Mouse (Mus musculus) hematopoietic stem cell, adult 5-6 weeks (primary cell): ENCODE results near the gene Crcp. TPM values are rescaled to one million over a fixed set of nuclear protein-coding genes. Genes with fewer than 3 reads are reported as not detected.

Experiments used
- ATAC-seq, 2 experiments: fragments of 125-278 bp in 1 of 2; replicated peaks in 1 of 2; 2 replicates each; pipeline ENCODE4 v1.8.0; 2016 to 2017; ENCODE audit warnings: inconsistent platforms in 2 of 2, mild to moderate bottlenecking in 2 of 2, moderate number of reproducible peaks in 2 of 2, low read depth in 1 of 2, moderate TSS enrichment in 1 of 2; ENCODE audit not compliant: low FRiP score in 2 of 2, poor library complexity in 2 of 2, severe bottlenecking in 2 of 2, insufficient read depth in 1 of 2, low TSS enrichment in 1 of 2
- total RNA-seq: library from RNA; stranded (forward); fragments of 172-1452, 232-1000 nt; gene quantifications from 2 replicates; pipeline ENCODE4 v1.2.3, GENCODE M21; 2017

Gene Crcp
- total RNA-seq, 1 experiment from 2014 or later: 38.3 TPM

DNA sequence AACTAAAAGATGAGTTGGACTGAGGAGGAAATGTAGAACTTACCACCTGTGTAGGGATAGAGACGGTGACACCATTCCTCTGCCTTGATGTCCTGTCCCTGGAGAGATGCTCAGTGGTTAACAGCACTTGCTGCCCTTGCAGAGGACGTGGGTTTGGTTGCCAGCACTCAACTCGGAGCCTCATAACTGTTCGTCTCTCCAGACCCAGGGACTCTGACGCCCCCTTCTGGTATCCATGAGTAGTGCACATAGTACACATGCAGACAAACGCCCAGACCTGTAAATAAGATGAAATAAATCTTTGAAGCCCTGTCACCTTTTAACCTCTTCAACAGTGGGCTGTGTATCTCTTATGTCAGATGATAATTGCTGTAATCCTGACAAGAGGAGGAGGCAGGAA is 17.9 kb downstream of the Crcp start:
- ATAC-seq: no peak

DNA sequence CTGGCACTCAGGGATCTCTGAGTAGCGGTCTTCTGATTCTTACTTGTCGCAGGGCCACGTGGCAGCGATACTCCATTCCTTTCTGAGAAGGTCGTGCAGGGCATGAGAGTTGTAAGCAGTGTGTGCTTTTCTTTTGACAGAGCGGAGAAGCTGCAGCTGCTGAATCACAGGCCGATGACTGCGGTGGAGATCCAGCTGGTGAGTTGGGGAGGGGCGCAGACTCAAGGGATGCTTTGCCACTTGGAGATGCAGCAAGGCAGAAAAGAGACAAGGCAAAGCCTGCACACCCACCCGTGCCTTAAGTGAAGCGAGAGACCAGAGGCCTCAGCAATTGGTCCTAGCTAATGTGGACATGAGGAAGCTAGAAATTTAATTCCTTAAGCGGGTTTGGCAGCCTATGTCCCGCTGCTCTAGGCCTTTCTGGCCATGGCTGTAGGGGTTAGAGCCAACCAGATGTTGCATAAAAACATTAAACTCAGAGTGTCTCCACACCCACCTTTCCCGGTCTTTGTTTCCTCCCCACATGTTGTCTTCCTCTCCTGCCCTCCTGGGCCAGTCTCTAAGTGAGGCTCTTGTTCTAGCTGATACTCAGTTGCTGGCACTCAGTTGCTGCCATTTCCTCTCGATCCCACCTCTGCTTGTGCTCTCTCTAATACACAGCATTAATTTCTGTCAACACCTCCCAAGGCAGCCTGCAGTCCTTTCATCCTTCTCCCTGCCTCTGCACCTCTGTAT is 19.9 kb downstream of the Crcp start:
- no peak for ATAC-seq

DNA sequence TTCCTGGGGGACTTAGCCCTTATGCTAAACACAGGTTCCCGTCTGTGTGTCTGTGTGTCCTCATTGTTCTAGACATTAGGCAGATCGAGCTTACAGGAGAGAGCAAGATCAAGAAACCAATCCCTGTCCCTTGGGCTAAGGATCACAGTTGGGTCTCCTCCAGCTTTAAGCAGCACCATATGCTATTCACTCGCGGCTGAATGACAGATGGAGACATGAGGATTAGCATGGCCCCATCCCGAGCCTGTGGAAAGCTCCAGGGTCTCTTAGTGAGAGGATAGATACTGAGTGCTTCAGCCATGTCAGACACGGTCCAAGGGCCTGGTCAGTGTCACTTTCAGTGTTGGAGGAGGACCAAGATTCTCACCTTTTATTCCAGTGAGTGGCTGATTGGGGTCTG is 21.3 kb downstream of the Crcp start:
- ATAC-seq: no peak

DNA sequence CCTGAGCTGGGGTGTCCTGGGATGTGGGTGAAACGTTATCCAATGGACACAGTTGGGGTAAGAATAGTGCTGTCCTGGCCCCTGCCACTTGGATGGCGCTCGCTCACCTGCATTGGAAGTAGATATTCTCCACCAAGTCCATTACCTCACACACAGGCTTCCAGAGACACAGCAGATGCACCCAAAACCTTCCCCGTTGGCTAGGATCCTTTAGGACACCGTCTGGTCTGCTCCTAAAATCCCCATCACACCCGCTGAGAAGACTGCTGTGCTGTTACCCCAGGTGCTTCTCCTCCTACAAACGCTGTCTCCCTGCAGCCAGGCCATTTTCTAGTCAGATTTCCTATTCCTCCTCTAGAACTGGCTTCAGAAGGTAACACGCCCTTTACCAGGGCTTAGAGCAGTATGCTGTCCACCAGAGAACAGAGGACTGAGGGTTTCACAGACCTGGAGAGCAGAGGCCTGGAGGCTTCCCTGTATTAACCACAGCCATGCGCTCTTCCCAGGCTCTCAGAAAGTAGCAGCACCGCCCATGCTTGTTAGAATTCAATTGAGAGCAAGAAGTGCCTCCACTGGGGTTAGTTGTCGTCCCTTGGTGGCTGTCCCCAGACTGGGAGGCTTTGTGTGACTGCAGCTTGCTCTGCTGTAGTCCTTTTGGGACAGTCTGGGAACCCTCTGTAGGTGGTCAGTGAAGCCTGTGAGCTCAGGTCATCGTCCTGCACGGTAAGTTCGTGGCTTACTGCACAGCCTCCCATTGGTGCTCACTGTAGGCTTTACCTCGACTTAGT is 22.2 kb downstream of the Crcp start:
- no peak for ATAC-seq

DNA sequence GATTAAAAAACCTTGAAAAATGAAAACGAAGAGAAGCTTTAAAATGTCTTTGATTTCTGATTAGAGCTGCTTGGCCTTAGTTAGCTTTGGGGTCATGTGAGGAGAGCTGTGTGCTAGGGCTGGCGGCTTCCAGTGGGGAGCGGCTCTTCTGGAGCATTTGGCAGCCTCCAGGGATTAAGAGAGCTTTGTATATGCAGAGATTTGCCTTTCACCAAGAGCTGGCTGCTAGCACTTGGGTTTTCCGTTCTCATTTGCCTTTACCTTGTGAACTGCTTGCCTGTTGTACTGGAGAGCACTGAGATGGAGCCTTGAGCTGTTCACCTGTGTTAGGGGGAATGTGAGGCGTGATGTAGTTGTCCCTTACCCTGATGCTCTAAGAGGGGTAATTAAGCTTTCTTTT is 23.4 kb downstream of the Crcp start:
- no peak for ATAC-seq

DNA sequence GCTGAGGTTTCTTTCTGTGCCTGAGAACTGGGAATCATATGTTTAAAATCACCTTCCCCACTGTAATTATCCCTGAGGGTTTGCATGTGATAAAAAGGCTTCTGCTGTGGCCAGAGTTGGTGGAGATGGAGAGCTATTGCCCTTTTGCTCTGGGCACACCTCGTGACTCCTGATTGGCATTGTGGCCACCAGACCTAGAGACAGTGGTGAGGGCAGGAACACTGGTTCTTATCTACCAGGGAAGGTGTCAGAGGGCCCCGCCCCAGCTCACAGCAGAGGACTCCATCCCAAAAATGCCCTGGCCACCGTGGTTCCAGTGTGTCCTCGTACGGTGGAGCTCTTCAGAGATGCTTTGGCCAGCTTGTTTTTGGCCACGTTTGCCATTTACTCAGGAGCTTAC is 23.9 kb downstream of the Crcp start:
- ATAC-seq: no peak

DNA sequence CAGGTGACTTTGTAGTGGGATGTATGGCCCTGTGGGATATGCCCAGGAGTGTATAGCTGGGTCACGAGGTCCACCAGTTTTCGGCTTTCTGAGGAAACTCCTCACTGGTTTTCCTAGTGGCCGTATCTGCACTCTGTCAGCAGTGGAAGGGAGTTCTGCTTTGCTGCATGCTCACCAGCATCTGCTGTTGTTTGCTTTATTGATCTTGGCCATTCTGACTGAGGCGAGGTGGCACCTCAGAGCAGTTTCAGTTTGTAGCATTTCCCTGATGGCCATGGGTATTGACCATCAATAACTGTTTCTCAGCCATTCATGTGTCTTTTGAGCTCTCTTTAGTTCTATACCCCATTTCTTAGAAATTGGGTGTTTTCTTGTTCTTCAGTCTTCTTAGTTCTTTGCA is 26.6 kb downstream of the Crcp start:
- no peak for ATAC-seq

DNA sequence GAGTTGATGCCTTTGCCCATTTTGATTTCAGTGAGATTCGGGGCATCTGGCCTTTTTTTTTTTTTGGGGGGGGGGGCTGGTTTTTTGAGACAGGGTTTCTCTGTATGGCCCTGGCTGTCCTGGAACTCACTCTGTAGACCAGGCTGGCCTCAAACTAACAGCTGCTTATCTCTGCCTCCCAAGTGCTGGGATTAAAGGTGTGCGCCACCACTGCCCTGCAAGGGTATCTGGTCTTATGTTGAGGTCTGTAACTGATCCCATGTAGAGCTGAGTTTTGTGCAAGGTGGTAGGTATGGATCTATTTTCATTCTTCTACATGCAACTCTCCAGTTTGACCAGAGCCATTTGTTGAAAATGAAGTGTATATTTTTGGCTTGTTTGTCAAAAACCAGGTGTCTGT is 27.2 kb downstream of the Crcp start:
- ATAC-seq: no peak

DNA sequence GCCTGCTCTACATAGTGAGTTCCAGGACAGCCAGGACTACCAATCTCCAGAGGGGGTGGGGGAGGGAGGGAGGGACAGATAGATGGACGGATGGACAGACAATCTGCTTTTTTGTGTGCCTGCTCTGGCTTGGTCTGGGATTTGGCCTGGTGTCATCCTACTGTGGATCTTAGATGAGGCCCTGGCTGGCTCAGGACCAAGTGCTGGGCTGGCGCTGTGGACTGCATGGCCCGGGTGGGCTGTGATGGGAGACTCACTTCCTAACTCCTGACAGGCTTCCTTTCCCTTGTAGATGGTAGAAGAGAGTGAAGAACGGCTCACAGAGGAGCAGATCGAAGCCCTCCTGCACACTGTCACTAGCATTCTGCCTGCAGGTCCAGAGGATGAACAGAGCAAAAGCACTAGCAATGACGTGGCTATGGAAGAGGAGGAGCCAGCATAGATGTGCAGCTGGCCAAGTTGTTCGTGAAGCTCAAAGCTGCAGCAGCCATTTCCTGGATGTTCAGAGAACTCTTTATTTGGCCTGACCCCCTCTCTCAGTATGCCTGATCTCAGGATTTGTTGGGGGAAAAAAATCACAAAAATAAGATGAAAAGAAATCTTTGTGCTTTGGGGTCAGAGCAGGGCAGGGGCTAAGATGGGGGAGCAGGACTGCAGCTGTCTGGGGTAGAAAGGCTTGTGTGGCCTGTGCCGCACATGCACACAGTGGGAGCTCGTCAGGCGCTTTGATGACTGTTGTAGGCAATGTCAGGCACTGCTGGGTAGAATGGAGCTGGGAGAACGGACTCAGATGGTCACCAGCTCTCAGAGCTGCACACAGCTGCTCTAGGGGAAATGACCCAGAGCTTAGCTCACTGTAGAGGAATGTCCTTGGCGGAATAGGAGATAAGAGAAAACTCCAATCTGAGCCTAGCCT is 30.6 kb downstream of the Crcp start:
- ATAC-seq: no peak; a peak in 1 of 4 replicates

DNA sequence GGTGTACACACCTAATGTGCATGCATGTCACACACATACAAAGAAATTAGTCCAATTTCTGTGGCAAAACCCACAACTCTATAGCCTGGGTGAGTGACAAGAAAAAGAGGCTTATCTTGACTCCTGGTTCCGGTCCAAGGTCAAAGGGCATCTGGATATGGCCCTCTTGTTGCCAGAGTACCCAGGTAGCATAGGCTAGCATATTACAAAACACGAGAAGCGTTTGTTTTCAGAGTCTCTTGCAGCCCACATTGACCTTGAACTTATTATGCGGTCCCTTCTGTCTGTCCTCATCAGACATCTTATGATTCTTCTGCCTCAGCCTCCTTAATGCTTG is 31.2 kb downstream of the Crcp start:
- no peak for ATAC-seq

DNA sequence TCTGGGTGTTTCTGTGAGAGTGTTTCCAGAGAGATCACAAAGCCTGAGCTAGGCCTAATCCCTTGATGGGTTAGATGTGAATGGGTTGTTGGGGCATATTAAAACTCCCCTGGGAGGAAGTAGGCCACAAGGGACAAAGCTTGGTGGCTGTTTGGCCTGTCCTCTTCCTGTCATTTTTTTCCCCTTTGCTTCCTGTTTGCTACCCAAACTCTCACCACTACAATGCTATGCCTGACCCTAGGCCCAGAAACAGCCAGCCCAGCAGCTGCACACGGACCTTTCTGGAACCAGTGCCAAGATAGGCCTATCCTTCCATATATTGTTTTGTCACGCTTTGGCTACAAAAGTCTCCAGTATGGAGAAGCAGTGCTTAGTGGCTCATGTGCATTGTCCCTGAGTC is 33.0 kb downstream of the Crcp start:
- no peak for ATAC-seq

DNA sequence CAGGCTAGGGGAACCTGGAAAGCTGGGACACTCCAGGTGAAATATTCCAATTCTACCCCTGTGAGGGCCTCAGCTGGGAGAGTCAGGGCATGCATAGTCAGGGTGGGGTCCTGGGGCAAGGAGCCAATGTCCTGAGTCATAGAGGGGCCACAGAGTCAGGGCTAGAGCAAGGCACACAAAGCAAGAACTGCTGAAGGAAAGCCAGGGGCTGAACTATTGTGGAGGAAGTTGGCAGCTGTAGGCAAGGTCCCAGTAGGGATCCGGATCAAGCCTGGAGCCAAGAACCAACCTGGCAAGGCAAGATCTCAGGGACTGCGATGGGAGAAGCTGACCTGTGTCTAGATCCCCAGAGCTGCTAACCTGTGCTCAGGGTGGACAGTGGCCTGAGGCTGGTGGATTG is 34.7 kb downstream of the Crcp start:
- ATAC-seq: no peak

DNA sequence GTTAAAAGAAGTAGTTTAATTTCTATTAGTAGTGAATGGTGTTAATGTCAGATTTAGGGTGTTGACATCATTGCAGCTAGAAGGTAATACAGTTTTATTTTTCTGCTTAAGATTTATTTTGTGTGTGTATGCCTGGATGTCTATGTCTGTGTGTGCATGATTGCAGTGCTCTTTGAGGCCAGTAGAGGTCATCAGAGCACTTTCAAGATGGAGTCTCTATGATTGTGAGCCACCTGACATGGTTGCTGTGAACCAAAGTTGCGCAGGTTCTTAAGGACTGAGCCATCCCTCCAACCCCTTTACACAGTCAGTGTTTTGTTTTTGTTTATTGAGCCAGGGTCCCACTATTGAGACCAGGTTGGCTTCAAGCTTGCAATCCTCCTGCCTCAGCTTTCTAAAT is 36.5 kb downstream of the Crcp start:
- peak in 1 of 2 experiments; percentile 45; a peak in 1 of 4 replicates for ATAC-seq

DNA sequence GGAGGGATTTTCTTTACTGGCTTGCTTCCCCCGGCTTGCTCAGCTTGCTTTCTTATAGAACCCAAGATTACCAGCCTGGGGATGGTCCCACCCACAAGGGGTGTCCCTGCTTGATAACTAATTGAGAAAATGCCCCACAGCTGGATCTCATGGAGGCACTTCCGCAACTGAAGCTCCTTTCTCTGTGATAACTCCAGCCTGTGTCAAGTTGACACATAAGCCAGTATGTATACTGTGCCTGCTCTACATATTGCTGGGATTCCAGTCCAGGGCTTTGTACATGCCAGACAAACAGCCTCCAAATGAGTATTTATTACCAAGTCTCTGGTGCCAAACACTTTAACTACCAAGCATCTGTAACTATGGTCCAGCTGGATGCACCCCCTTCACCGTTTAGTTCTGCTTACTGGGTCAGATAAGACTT is 38.8 kb downstream of the Crcp start:
- no peak for ATAC-seq

DNA sequence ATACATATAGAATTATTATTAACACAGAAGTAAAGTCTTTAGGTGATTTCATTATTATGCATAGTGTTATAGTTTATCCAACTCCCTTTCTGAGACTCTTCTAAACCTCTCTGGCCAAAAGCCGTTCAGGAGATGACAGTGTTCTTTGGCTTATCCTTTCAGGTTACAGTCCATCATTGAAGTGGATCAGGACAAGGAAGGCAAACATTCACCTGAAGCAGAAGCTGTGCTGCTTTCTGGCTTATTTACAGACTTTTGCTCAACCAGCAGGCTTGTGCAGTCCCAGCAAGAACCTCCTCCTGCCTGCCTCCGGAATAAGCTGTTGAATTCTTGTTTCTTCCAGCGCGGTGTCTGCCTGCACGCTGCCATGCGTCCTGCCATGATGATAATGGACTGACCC is 43.9 kb downstream of the Crcp start, which contains the start of gene Tpst1:
Gene Tpst1 (plus strand): TSS at position 301 of the 400 bp plus-strand sequence.
- no peak for ATAC-seq

DNA sequence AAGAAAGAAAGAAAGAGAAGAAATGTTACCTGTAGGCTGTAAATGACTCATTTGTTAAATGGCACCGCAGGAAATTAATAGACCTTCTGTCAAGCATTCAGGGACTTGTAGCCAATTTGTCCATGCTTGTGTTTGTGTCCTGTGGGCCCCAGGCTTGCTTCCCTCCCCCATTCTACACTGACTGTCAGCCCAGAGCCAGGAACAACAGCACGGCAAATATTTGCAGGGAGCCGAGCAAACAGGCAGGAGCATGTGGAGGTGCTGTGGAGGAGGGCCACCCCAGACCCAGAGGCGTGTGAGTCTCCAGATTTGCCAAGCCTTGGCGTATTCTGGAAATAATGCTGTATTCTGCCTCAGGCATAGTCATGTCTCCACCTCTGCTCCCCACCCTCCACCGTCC is 45.4 kb downstream of the Crcp start:
- ATAC-seq: no peak

DNA sequence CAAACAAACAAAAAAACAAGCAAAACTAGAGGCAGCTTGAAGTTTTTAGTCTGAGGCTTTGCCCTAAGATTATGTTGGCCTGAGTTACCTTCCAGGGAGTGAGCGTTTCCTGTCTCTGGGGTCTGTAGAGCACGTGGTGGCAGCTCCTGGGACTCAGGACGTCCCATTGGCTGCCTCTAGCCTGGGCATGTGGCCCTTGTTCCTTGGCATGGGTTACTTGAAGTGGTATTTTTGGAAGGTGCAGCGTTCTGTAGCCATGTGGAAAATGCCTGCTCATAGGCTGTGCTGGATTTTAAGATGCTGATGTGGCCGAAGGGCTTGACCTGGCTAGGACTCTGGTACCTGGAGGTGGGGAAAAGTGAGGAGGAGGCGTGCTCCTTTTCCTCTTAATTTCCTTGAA is 47.3 kb downstream of the Crcp start:
- no peak for ATAC-seq
